Mouse (Mus musculus): ENCODE results near the gene Whrn.

Gene Whrn

GRCm38 (mm10) chr4:63495915-63496278 lies at the start of gene Whrn:
TSS of gene Whrn (minus strand) at chr4:63495991.
- in situ Hi-C loops (cut with MboI; ENCODE audit: unreplicated experiment in 2 of 2), result loop anchor here (5.0 kb wide), 3 partner anchors 79 to 134 kb away; partner anchors contain the start of gene Orm2 (in 1 of the 2)

DNA sequence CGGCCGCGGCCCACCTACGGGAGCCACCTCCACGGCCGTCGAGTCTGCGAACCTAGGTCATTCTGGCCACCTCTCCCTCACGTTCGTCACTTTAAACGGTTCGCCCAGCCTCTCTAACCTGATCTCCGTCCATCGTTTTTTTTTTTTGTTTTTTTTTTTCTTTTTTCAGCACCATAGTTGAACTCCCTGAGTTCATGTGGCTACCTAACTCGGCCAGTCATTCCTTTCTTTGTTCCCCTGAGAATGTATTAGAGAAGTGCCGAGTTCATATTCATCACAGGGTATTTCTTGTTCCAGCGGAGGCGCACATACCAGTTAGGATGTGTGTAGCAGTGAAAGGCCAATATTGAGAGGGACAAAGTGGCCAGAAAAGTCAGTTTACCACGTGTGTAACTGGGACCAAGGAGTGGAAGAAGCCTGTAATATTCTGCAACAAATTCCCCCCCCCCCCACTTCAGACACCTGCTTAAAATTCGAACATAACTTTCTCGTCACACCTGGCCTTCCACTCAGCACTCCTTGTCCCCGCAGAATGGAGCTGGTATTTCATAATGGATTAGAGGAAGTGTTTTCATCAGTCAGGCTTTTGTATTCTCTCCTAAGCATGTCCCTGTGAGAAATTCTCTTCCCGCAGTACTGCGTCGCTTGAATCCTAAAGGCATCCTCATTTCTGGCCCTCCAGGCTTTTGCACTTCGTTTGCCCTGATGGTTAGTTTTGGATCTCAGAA lies 49.6 kb upstream of the Whrn start:
- in situ Hi-C loops (cut with MboI; ENCODE audit: unreplicated experiment in 2 of 2), result no loop called here

DNA sequence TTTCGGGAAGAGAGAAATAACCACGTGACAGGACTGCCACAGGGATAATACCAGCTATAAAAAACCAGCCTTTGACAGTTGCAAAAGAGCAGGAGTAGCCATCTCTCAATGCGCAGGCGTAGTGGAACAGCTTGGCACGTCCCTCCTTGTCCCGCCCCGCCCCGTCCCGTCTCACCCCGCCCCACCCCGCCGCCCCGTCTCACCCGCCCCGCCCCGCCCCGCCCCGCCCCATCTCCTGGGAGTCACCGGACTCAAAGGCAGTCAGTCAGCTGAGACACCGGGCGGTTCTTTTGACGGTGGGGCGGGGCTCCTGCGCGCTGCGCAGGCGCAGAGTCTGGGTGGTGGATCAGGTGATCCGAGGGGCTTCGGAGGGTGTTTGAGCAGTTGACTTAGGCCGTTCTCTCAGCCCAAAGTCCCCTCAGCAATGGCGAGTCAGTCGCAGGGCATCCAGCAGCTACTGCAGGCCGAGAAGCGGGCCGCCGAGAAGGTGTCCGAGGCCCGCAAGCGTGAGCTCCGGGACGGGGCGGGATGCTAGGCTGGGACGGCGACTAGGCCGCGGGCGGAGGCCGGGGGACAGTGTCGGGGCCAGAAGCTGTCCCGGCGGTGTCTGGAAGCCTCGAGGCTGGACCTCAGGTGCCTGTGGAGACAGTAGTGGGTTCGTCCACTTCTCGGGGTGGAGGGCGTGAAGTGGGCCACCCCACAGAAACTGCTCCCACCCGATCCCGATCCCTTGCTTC lies 48.9 kb upstream of the Whrn start, which contains the start of gene Atp6v1g1:
TSS of gene Atp6v1g1 (plus strand) at position 279 of the 737 bp plus-strand sequence.
- in situ Hi-C loops (cut with MboI; ENCODE audit: unreplicated experiment in 2 of 2), result no loop called here

DNA sequence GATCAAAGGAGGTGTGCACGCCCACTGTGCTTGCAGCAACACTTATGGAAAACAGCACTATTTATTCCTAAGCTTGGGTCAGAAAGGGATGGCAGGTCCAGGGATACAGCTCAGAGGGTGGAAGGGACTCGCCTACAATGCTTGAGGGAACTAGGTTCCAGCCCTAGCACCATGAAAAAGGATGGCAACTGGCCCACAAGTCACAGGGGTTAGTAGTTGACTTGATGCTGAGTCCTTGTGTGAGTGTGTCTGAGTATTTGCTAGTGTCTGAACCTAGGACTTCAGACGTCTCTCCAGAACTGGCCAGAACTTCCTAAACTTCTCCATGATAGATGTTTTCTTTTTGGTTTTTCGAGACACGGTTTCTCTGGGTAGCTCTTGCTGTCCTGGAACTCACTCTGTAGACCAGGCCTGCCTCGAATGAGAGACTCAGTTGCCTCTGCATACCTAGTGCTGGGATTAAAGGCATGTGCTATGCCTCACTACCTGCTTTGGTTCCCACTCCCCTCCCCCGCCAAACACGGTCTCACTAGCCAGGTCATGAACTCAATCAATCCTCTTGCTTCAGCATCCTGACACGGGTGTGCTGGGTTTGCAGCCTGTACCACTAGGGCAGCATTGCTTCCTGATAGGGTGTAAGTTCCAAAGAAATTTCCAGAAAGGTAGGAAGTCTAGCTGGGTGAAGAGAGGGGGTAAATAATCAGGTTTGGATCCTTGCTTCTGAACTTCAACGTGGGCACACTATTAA lies 48.1 kb upstream of the Whrn start:
- in situ Hi-C loops (cut with MboI; ENCODE audit: unreplicated experiment in 2 of 2), result no loop called here

- in situ Hi-C loops (cut with MboI; ENCODE audit: unreplicated experiment in 2 of 2), result no loop called here
Measured at GRCm38 (mm10) chr4:63542209-63542608, 46.4 kb upstream of the Whrn start.

DNA sequence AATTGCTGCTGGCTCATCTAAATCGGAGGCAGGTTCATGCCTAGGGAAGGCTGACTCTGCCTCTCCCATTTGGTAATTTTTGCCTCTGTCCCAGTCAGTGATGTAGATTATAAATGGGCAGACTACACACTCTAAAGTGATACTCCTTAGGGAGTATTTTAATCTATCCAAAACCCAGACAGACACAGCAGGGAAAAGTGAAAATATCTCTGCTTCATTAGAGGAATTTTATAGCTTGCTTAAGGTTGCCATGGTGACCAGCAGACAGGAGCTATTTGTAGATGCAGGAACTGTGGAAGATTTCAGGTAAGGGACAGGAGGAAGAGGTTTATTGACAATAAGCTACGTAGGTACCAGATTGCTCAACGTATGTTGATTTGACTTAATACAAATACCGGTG lies 41.8 kb upstream of the Whrn start:
- in situ Hi-C loops (cut with MboI; ENCODE audit: unreplicated experiment in 2 of 2), result no loop called here

GRCm38 (mm10) chr4:63530409-63530808 lies 34.6 kb upstream of the Whrn start:
- in situ Hi-C loops (cut with MboI; ENCODE audit: unreplicated experiment in 2 of 2), result no loop called here

DNA sequence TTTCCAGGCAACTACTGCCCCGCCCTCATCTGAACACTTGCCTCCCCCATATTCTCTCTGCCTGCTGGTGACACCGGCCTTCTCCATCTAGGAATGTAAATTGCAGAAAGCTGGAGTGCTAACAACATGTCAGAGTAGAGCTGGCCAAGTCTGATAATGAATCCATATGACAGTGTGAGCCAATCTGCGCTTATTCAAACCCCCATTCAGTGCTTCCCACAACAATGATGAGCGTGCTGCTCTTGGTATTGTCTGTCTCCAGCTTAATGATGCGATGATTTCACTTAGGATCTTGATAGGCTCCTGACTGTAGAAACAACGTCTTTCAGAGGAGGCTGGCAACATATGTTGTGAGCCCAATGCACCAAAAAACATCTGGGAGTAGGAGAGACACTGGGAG lies 33.2 kb upstream of the Whrn start:
- in situ Hi-C loops (cut with MboI; ENCODE audit: unreplicated experiment in 2 of 2), result no loop called here

GRCm38 (mm10) chr4:63525514-63525913 lies 29.7 kb upstream of the Whrn start:
- in situ Hi-C loops (cut with MboI; ENCODE audit: unreplicated experiment in 2 of 2), result no loop called here

GRCm38 (mm10) chr4:63521813-63522419 lies 26.1 kb upstream of the Whrn start:
- in situ Hi-C loops (cut with MboI; ENCODE audit: unreplicated experiment in 2 of 2), result no loop called here

DNA sequence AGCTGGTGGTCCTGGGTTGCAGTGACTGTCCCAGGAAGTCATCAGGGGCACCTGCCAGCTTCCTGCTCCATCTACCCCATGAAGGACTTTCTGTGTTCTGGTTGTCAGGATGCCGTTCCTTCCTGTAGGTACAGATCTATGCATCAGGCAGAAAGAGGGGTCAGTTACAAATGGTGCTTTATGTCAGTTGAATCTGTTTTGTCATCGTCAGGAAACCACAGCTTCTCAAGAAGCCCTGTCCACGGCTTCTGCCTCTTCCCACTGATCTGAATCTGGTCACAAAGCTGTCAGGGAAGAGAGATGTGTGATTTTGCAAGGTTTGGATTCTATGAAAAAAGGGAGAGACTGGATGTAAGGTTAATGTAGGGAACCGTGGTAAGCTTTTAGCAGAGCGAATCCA lies 19.2 kb upstream of the Whrn start:
- in situ Hi-C loops (cut with MboI; ENCODE audit: unreplicated experiment in 2 of 2), result loop anchor here in 1 of 2 experiments (10.0 kb wide), 1 partner anchor 160 kb away; no protein-coding TSS in a partner anchor

DNA sequence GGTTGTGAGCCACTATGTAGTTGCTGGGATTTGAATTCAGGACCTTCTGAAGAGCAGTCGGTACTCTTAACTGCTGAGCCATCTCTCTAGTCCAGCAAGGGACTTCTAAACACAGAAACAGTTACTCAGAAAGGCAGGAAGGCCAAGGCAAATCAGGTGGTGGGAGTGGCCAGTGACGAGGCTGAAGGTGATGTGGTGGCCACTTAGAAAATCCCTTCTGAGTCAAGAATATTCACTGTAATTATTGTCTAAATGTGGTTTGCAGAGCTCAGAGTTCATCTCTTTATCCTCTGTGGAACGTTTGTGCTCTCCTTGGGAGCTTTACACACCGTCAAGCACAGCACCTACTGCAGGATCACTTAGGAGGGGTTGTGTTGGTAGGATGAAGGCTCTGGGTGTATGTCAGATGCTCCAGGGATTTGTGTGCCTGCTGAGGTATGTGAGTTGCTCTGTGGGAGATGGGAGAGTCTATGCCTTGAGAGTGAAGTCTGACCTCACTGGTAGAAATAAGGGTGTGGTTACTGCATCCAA lies 18.7 kb upstream of the Whrn start:
- in situ Hi-C loops (cut with MboI; ENCODE audit: unreplicated experiment in 2 of 2), result loop anchor here (5.0 to 10.0 kb wide), 4 partner anchors 48 to 438 kb away; no protein-coding TSS in a partner anchor

DNA sequence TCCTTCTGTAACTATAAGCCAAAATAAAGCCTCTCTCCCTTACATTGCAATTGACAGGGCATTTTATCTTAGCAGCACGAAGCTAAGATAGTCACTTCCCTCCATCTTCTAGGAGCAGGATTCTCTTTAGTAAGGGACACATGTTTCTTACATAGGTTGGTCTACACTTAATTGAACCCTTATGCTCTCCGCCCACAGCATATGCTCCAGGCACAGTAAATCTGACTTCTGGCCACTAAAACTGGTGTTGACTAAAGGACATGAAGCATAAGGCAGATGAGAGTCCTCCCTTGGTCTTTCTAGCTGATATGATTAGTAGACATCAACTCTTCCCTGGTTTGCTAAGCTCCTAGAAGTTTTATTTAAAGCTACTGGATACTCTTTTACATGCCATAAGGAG lies 17.1 kb upstream of the Whrn start:
- in situ Hi-C loops (cut with MboI; ENCODE audit: unreplicated experiment in 2 of 2), result loop anchor here (5.0 to 10.0 kb wide), 4 partner anchors 49 to 439 kb away; no protein-coding TSS in a partner anchor

DNA sequence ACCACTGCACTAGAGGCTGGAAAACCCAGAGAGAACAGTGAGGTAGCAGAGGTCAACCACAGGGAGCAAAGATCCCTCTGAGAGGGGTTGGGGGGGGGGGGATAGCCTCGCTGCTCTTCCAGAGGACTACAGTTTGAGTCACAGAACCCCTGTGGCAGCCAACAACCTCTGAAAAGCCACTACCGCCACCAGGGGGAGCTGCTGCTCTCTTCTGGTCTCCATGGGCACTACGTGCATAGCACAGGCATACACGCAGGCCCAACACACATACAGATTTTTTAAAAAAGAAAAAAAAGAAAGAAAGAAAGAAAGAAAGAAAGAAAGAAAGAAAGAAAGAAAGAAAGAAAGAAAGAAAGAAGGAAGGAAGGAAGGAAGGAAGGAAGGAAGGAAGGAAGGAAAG lies 12.4 kb upstream of the Whrn start:
- in situ Hi-C loops (cut with MboI; ENCODE audit: unreplicated experiment in 2 of 2), result loop anchor here in 1 of 2 experiments (10.0 kb wide), 1 partner anchor 337 kb away; no protein-coding TSS in a partner anchor

DNA sequence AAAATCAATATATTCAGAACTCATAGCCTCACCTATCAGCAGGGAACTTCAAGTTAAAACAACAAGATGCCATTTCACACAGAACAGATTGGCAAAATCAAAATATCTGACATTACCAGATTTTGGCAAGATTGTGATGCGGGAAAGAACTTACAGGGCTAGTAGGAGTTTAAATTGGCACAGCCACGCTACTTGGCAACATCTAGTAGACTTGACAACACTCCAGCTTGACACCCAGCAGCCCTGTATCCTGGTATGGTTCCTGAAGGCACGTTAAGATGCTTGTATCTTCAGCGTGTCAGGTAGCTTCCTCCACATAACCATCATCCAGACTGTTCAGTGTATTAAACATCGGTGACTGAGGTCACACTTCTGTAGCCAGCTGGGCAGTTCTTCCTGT lies 11.7 kb upstream of the Whrn start:
- in situ Hi-C loops (cut with MboI; ENCODE audit: unreplicated experiment in 2 of 2), result loop anchor here in 1 of 2 experiments (10.0 kb wide), 1 partner anchor 337 kb away; no protein-coding TSS in a partner anchor

GRCm38 (mm10) chr4:63503949-63504348 lies 8.2 kb upstream of the Whrn start:
- in situ Hi-C loops (cut with MboI; ENCODE audit: unreplicated experiment in 2 of 2), result loop anchor here in 1 of 2 experiments (10.0 kb wide), 1 partner anchor 341 kb away; no protein-coding TSS in a partner anchor

DNA sequence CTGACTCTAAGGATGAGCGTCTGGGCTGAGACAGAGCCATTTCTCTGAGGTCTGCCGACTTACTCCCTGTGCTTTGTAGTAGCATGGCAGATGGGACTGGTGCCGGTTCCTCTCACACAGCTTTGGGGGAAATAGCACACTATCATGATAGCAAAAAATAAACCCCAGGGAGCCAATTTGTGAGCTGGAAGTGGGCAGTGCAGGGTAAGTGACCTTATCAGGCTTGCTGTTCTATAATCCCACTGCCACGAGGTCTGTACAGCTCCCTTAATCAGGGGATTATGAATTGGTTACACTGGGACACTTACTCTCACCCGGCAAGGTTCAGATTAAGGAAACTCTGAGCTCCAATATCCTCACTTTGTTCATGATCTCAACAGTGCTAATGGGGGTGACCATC lies 5.3 kb upstream of the Whrn start:
- in situ Hi-C loops (cut with MboI; ENCODE audit: unreplicated experiment in 2 of 2), result loop anchor here in 1 of 2 experiments (10.0 kb wide), 1 partner anchor 344 kb away; no protein-coding TSS in a partner anchor

DNA sequence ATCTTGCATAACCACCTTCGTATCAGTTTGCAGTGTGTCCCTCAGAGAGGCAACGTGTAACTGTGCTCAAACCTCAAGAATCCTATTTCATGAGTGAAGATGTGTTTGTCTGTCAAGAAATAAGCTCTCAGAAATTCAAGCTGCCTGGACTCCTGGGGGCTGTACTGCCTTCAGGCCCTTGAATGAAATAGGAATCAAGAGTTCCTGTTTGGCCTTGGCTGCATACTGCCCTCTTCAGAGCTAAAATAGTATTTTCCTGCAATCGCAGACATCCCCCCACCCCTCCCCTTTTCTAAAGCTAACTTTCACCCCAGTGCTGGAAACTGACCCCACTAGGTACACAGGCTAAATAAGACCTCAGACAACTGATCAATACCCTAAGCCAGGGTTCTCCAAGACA lies 2.6 kb upstream of the Whrn start:
- in situ Hi-C loops (cut with MboI; ENCODE audit: unreplicated experiment in 2 of 2), result loop anchor here (5.0 kb wide), 3 partner anchors 81 to 136 kb away; partner anchors contain the start of gene Orm2 (in 1 of the 2)

DNA sequence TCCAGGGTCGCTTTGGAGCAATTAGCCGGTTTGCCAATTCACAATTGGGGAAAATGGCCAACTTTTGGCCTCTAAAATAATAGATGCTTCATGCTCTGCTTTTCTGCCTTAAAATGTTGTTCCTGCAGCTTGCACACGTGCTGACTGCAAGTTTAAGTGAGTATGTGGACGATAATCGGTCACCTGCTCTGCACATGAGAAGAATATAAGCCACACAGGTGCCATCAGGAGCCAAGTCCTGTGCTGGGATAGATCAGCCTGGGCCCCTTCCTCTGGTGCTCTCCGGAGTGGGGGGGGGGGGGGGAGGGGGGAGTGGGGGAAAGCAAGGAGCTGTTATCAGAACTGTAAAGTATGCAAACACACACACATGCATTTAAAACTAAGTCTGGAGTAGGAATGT lies 521 bp upstream of the Whrn start:
- in situ Hi-C loops (cut with MboI; ENCODE audit: unreplicated experiment in 2 of 2), result loop anchor here (5.0 kb wide), 3 partner anchors 79 to 134 kb away; partner anchors contain the start of gene Orm2 (in 1 of the 2)

Data from v-Abl transformed pro-B cells (cell line).